Mouse (Mus musculus): ENCODE results near the gene Gfy.

- TF ChIP-seq POLR2A (IDR thresholded peaks at IDR 0.05; ENCODE audit: insufficient read depth, low read depth, low read length) = no peak
- TF ChIP-seq CTCF (IDR thresholded peaks at IDR 0.05; ENCODE audit: insufficient read depth, low read depth, low read length) = no peak
Observed at GRCm38 (mm10) chr7:45195341-45196175, 16.2 kb upstream of the Gfy start.
